Mouse (Mus musculus) testis, adult 2 months (tissue): Measurements from ENCODE around the gene Dbh.

ENCODE experiments used
- CTCF ChIP-seq: fragments of 200-500 bp; IDR thresholded peaks from 2 replicates; pipeline ENCODE4 v1.5.1; 2012; ENCODE audit warnings: low read depth, mild to moderate bottlenecking, inconsistent platforms, low read length, moderate library complexity; ENCODE audit not compliant: control insufficient read depth, insufficient read depth, insufficient replicate concordance
- POLR2A ChIP-seq: fragments of 200-500 bp; IDR thresholded peaks from 2 replicates; pipeline ENCODE4 v1.6.1; 2012; ENCODE audit warnings: low read depth, mild to moderate bottlenecking, inconsistent platforms, low read length, moderate library complexity; ENCODE audit not compliant: control insufficient read depth

GRCm38 (mm10) chr2:27162656-27163055 lies 2.4 kb upstream of the Dbh start:
- TF ChIP-seq CTCF, result no peak
- TF ChIP-seq POLR2A, result no peak
